Mouse (Mus musculus): ENCODE data around the gene 1110065P20Rik.
A peak's percentile ranks its signal among the peaks of the same experiment; 100 is the strongest.

1110065P20Rik gene

GRCm38 (mm10) chr4:124850933-124851658, at the start of gene 1110065P20Rik:
Gene 1110065P20Rik, minus strand, starts transcription at chr4:124851196.
- peak; percentile 74 to 83 for DNase-seq

- DNase-seq, result no peak
Observed at GRCm38 (mm10) chr4:124899906-124900305, 48.9 kb upstream of the 1110065P20Rik start.

GRCm38 (mm10) chr4:124898428-124898827, 47.4 kb upstream of the 1110065P20Rik start:
- no peak for DNase-seq

- DNase-seq, result no peak
Observed at GRCm38 (mm10) chr4:124894508-124895428, 43.8 kb upstream of the 1110065P20Rik start.

- no peak for DNase-seq
Observed at GRCm38 (mm10) chr4:124893769-124894168, 42.8 kb upstream of the 1110065P20Rik start.

GRCm38 (mm10) chr4:124890831-124891230, 39.8 kb upstream of the 1110065P20Rik start:
- DNase-seq, result no peak

GRCm38 (mm10) chr4:124889935-124890334, 38.9 kb upstream of the 1110065P20Rik start:
- no peak for DNase-seq

- no peak for DNase-seq
Observed at GRCm38 (mm10) chr4:124888702-124889101, 37.7 kb upstream of the 1110065P20Rik start.

- DNase-seq, result no peak
Observed at GRCm38 (mm10) chr4:124882151-124882729, 31.2 kb upstream of the 1110065P20Rik start.

- DNase-seq, result no peak
Observed at GRCm38 (mm10) chr4:124881341-124881908, 30.4 kb upstream of the 1110065P20Rik start.

GRCm38 (mm10) chr4:124880599-124880998, 29.6 kb upstream of the 1110065P20Rik start, which contains the start of gene Epha10:
Gene Epha10, plus strand, starts transcription at chr4:124880899.
- DNase-seq, result no peak

GRCm38 (mm10) chr4:124872719-124873118, 21.7 kb upstream of the 1110065P20Rik start:
- DNase-seq, result no peak

GRCm38 (mm10) chr4:124861283-124862188, 10.5 kb upstream of the 1110065P20Rik start, which contains the start of gene Maneal:
Gene Maneal, minus strand, starts transcription at chr4:124862171.
- no peak for DNase-seq

GRCm38 (mm10) chr4:124860446-124860845, 9.4 kb upstream of the 1110065P20Rik start:
- peak in 1 of 2 experiments; percentile 43 for DNase-seq

GRCm38 (mm10) chr4:124858370-124858769, 7.4 kb upstream of the 1110065P20Rik start:
- no peak for DNase-seq

GRCm38 (mm10) chr4:124856294-124856693, 5.3 kb upstream of the 1110065P20Rik start:
- DNase-seq, result no peak

- peak; percentile 93 for DNase-seq
Observed at GRCm38 (mm10) chr4:124850261-124850913, 609 bp downstream of the 1110065P20Rik start, which contains the start of gene Yrdc. Gene Yrdc, plus strand, starts transcription at chr4:124850679.

- DNase-seq, result peak in 1 of 2 experiments; percentile 34
Observed at GRCm38 (mm10) chr4:124849631-124850260, 1.2 kb downstream of the 1110065P20Rik start.

- DNase-seq, result peak; percentile 71 to 79
Observed at GRCm38 (mm10) chr4:124847573-124847972, 3.4 kb downstream of the 1110065P20Rik start.

GRCm38 (mm10) chr4:124843493-124843892, 7.5 kb downstream of the 1110065P20Rik start:
- peak; percentile 30 for DNase-seq

Data from thymus, postnatal 36 days (tissue).